Mouse (Mus musculus): ENCODE data around the gene Tsen54. TPM values are rescaled to one million over a fixed set of nuclear protein-coding genes. Genes with fewer than 3 reads are reported as not detected.
A peak's percentile ranks its signal among the peaks of the same experiment; 100 is the strongest.

Tsen54 gene
- polyA plus RNA-seq, 1 experiment from 2014 or later = 24.2 TPM

- H3K4me3 ChIP-seq (ENCODE audit: control insufficient read depth in 1 of 2, insufficient read depth in 1 of 2, low read depth in 1 of 2, low read length in 2 of 2) = no peak overlapping the region
- WGBS = 54% methylated on average over 3 of the region's 3 CpGs
- 0 out of 2 replicates have a peak, but pooled peaks cover 3% of the 10 kb centered on the region for H3K36me3 ChIP-seq (ENCODE audit: control insufficient read depth, insufficient read depth, low read length)
- no peak for ATAC-seq (ENCODE audit: insufficient number of reproducible peaks, insufficient read depth, low FRiP score, low read depth)
- no peak overlapping the region for H3K4me2 ChIP-seq (ENCODE audit: low read length)
- H3K9ac ChIP-seq (ENCODE audit: low read length) = peak overlapping the region; percentile 42; the same call in 1 of the 2 replicates
- H3K27ac ChIP-seq (replicated peaks in 1 of 2; ENCODE audit: control insufficient read depth in 1 of 2, insufficient read depth in 1 of 2, low read depth in 2 of 2, low read length in 2 of 2) = peak overlapping the region; percentile 6 to 39; a peak in 2 of 4 replicates
- H3K9me3 ChIP-seq (ENCODE audit: control insufficient read depth, low read length) = no peaks in the 10 kb centered on the region
- no peaks in the 10 kb centered on the region for H3K27me3 ChIP-seq (ENCODE audit: control insufficient read depth, insufficient read depth, low read length)
- H3K4me1 ChIP-seq (ENCODE audit: control insufficient read depth in 2 of 2, insufficient read depth in 2 of 2, low read length in 2 of 2) = peaks cover 56 to 69% of the 10 kb centered on the region in 2 experiments
These were observed 25.2 kb downstream of the Tsen54 start for GRCm38 (mm10) chr11:115839732-115840131.

- H3K27me3 ChIP-seq (ENCODE audit: control insufficient read depth, insufficient read depth, low read length) = no peaks in the 10 kb centered on the region
- H3K4me1 ChIP-seq (ENCODE audit: control insufficient read depth in 2 of 2, insufficient read depth in 2 of 2, low read length in 2 of 2) = peaks cover 56 to 69% of the 10 kb centered on the region in 2 experiments
- no peak for ATAC-seq (ENCODE audit: insufficient number of reproducible peaks, insufficient read depth, low FRiP score, low read depth)
These were observed 26.5 kb downstream of the Tsen54 start for GRCm38 (mm10) chr11:115841044-115841443.

DNA sequence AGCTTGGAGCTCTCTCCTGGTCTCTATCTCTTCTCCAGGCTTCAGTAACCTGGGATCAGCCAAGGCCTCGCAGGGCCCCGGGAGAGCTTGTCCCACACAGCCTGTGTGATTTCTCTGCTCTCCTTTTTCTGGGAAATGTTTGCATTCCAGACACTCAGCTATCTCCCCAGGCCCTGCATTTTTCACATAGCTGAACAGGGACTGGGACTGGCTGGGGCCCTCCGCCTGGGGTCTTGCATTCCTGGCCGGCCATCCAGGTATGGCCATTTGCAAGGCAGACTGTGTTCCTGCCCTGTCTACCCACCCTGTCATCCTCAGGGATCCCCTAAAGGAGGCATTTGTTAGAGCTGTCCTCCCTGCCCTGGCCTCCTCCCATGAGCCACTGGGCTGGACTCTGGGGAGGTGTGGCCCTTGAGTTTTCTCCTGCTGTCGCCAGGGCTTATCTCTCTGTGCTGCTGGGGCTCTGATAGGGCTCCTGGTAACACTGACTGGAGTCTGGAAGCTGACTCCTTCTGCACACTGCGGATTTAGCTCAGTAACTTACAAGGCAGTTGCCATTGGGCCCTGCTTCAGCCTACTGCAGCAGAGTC lies 27.5 kb downstream of the Tsen54 start:
- peaks cover 50 to 63% of the 10 kb centered on the region in 2 experiments for H3K4me1 ChIP-seq (ENCODE audit: control insufficient read depth in 2 of 2, insufficient read depth in 2 of 2, low read length in 2 of 2)
- WGBS = 0% methylated on average over 6 of the region's 6 CpGs
- H3K9me3 ChIP-seq (ENCODE audit: control insufficient read depth, low read length) = peaks cover 5% of the 10 kb centered on the region; the same call in 1 of the 2 replicates
- peak; percentile 75 for ATAC-seq (ENCODE audit: insufficient number of reproducible peaks, insufficient read depth, low FRiP score, low read depth)
- no peak overlapping the region for H3K4me3 ChIP-seq (ENCODE audit: control insufficient read depth in 1 of 2, insufficient read depth in 1 of 2, low read depth in 1 of 2, low read length in 2 of 2)
- no peaks in the 10 kb centered on the region for H3K27me3 ChIP-seq (ENCODE audit: control insufficient read depth, insufficient read depth, low read length)
- H3K27ac ChIP-seq (replicated peaks in 1 of 2; ENCODE audit: control insufficient read depth in 1 of 2, insufficient read depth in 1 of 2, low read depth in 2 of 2, low read length in 2 of 2) = peak overlapping the region; percentile 97 to 99
- H3K36me3 ChIP-seq (ENCODE audit: control insufficient read depth, insufficient read depth, low read length) = peaks cover 26% of the 10 kb centered on the region
- peak overlapping the region; percentile 54 for H3K9ac ChIP-seq (ENCODE audit: low read length)
- H3K4me2 ChIP-seq (ENCODE audit: low read length) = peak overlapping the region; percentile 45

More at GRCm38 (mm10) chr11:115841044-115841443, 26.5 kb downstream of the Tsen54 start:
- peaks cover 16% of the 10 kb centered on the region for H3K36me3 ChIP-seq (ENCODE audit: control insufficient read depth, insufficient read depth, low read length)
- 87% methylated on average over 6 of the region's 6 CpGs for WGBS
- peak overlapping the region; percentile 97 to 99 for H3K27ac ChIP-seq (replicated peaks in 1 of 2; ENCODE audit: control insufficient read depth in 1 of 2, insufficient read depth in 1 of 2, low read depth in 2 of 2, low read length in 2 of 2)
- H3K4me3 ChIP-seq (ENCODE audit: control insufficient read depth in 1 of 2, insufficient read depth in 1 of 2, low read depth in 1 of 2, low read length in 2 of 2) = no peak overlapping the region
- H3K4me2 ChIP-seq (ENCODE audit: low read length) = no peak overlapping the region
- no peak overlapping the region for H3K9ac ChIP-seq (ENCODE audit: low read length)
- H3K9me3 ChIP-seq (ENCODE audit: control insufficient read depth, low read length) = peaks cover 5% of the 10 kb centered on the region; the same call in 1 of the 2 replicates

DNA sequence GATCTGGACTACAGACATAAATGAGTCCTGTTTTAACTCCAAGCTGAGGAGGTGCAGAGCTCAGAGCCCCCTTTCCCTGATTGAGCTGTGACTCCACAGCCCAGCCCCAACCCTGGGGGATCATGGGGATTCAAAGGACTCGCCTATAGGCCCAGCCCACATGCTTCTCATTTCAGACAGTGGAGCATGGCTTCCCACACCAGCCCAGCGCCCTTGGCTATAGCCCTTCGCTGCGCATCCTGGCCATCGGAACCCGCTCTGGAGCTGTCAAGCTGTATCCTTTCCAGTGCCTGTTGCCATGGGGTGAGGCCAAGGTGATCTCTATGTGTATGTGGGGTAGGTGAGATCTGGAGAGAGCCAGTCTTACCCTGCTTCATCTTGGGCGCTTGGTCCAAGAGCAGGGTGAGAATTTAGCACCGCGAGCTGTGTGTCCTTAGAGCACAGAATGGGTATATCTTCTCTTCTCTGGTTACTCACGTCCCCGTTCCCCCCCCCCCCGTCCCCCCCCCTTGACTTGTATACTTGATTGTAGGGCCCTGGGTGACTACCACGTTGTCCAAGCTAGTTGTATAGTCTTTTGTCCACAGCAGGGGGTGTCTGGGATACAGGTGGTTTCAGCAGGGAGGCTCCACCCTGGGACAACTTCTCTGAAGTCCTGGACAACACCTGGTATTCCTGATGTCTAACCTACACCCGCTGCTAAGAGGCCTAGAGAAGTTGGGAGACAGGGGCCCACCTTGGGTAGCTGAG lies 28.8 kb downstream of the Tsen54 start:
- WGBS = 78% methylated on average over 12 of the region's 14 CpGs

DNA sequence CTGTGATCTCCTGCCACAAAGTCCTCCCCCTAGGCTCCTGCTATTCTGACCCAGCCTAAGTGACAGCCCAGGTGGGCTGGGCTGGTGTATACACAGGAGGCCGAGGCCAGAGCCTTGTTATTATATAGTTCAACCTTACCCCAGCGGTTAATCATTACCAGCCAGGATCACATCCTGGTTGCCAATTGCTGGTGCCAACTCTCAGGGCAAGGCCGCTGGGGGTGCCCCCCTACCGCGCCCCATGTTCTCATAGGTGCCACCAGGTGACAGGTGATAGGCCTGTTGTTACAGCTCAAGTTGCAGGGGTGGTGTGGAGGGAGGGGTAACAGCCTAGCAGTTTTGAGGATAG lies 29.3 kb downstream of the Tsen54 start:
- H3K27ac ChIP-seq (replicated peaks in 1 of 2; ENCODE audit: control insufficient read depth in 1 of 2, insufficient read depth in 1 of 2, low read depth in 2 of 2, low read length in 2 of 2) = peak overlapping the region in 1 of 2 experiments; percentile 97; a peak in 2 of 4 replicates
- WGBS = 87% methylated on average over 5 of the region's 5 CpGs
- H3K4me3 ChIP-seq (ENCODE audit: control insufficient read depth in 1 of 2, insufficient read depth in 1 of 2, low read depth in 1 of 2, low read length in 2 of 2) = no peak overlapping the region
- H3K4me1 ChIP-seq (ENCODE audit: control insufficient read depth in 2 of 2, insufficient read depth in 2 of 2, low read length in 2 of 2) = peaks cover 41 to 45% of the 10 kb centered on the region in 2 experiments
- no peak overlapping the region for H3K4me2 ChIP-seq (ENCODE audit: low read length)
- peaks cover 5% of the 10 kb centered on the region; the same call in 1 of the 2 replicates for H3K9me3 ChIP-seq (ENCODE audit: control insufficient read depth, low read length)
- no peaks in the 10 kb centered on the region for H3K27me3 ChIP-seq (ENCODE audit: control insufficient read depth, insufficient read depth, low read length)
- ATAC-seq (ENCODE audit: insufficient number of reproducible peaks, insufficient read depth, low FRiP score, low read depth) = no peak
- peaks cover 40% of the 10 kb centered on the region for H3K36me3 ChIP-seq (ENCODE audit: control insufficient read depth, insufficient read depth, low read length)
- H3K9ac ChIP-seq (ENCODE audit: low read length) = no peak overlapping the region

More for the DNA sequence above, 28.8 kb downstream of the Tsen54 start:
- peak overlapping the region; percentile 54; the same call in 1 of the 2 replicates for H3K9ac ChIP-seq (ENCODE audit: low read length)
- H3K27ac ChIP-seq (replicated peaks in 1 of 2; ENCODE audit: control insufficient read depth in 1 of 2, insufficient read depth in 1 of 2, low read depth in 2 of 2, low read length in 2 of 2) = peak overlapping the region; percentile 97 to 99
- peaks cover 5% of the 10 kb centered on the region; the same call in 1 of the 2 replicates for H3K9me3 ChIP-seq (ENCODE audit: control insufficient read depth, low read length)
- H3K4me3 ChIP-seq (ENCODE audit: control insufficient read depth in 1 of 2, insufficient read depth in 1 of 2, low read depth in 1 of 2, low read length in 2 of 2) = no peak overlapping the region
- peaks cover 46 to 51% of the 10 kb centered on the region in 2 experiments for H3K4me1 ChIP-seq (ENCODE audit: control insufficient read depth in 2 of 2, insufficient read depth in 2 of 2, low read length in 2 of 2)
- no peaks in the 10 kb centered on the region for H3K27me3 ChIP-seq (ENCODE audit: control insufficient read depth, insufficient read depth, low read length)
- ATAC-seq (ENCODE audit: insufficient number of reproducible peaks, insufficient read depth, low FRiP score, low read depth) = no peak
- H3K4me2 ChIP-seq (ENCODE audit: low read length) = peak overlapping the region; percentile 45; the same call in 1 of the 2 replicates
- H3K36me3 ChIP-seq (ENCODE audit: control insufficient read depth, insufficient read depth, low read length) = peaks cover 39% of the 10 kb centered on the region

- WGBS = 81% methylated on average over 8 of the region's 8 CpGs
- H3K4me3 ChIP-seq (ENCODE audit: control insufficient read depth in 1 of 2, insufficient read depth in 1 of 2, low read depth in 1 of 2, low read length in 2 of 2) = no peak overlapping the region
- 0 out of 4 replicates have a peak overlapping the region, but pooled peaks of 1 of the 2 experiments have one; percentile 24 for H3K27ac ChIP-seq (replicated peaks in 1 of 2; ENCODE audit: control insufficient read depth in 1 of 2, insufficient read depth in 1 of 2, low read depth in 2 of 2, low read length in 2 of 2)
- H3K9ac ChIP-seq (ENCODE audit: low read length) = no peak overlapping the region
- H3K27me3 ChIP-seq (ENCODE audit: control insufficient read depth, insufficient read depth, low read length) = no peaks in the 10 kb centered on the region
- H3K4me1 ChIP-seq (ENCODE audit: control insufficient read depth in 2 of 2, insufficient read depth in 2 of 2, low read length in 2 of 2) = peaks cover 38 to 41% of the 10 kb centered on the region in 2 experiments
- H3K36me3 ChIP-seq (ENCODE audit: control insufficient read depth, insufficient read depth, low read length) = peaks cover 44% of the 10 kb centered on the region
- peaks cover 5% of the 10 kb centered on the region; the same call in 1 of the 2 replicates for H3K9me3 ChIP-seq (ENCODE audit: control insufficient read depth, low read length)
- ATAC-seq (ENCODE audit: insufficient number of reproducible peaks, insufficient read depth, low FRiP score, low read depth) = no peak
- no peak overlapping the region for H3K4me2 ChIP-seq (ENCODE audit: low read length)
These were observed 29.7 kb downstream of the Tsen54 start for GRCm38 (mm10) chr11:115844240-115844639.

DNA sequence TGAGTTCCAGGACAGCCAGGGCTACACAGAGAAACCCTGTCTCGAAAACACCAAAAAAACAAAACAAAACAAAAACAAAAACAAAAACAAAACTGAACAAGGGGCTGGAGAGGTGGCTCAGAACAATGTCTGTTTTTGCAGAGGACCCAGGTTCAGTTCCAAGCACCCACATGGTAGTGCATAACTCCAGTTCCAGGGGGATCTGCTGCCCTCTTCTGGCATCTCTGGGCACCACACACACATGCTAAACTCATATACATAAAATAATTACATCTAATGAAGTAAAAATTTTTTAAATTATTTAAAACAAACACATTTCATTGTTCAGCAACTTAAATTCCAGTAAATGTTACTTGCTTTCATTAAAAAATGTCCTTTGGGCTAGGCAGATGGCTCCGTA lies 31.3 kb downstream of the Tsen54 start:
- H3K36me3 ChIP-seq (ENCODE audit: control insufficient read depth, insufficient read depth, low read length) = peaks cover 59% of the 10 kb centered on the region
- no peak for ATAC-seq (ENCODE audit: insufficient number of reproducible peaks, insufficient read depth, low FRiP score, low read depth)
- 97% methylated on average over 2 of the region's 2 CpGs for WGBS

More for the DNA sequence above, 31.3 kb downstream of the Tsen54 start:
- no peak overlapping the region for H3K9ac ChIP-seq (ENCODE audit: low read length)
- no peaks in the 10 kb centered on the region for H3K27me3 ChIP-seq (ENCODE audit: control insufficient read depth, insufficient read depth, low read length)
- H3K4me1 ChIP-seq (ENCODE audit: control insufficient read depth in 2 of 2, insufficient read depth in 2 of 2, low read length in 2 of 2) = peaks cover 28 to 30% of the 10 kb centered on the region in 2 experiments
- peaks cover 5% of the 10 kb centered on the region; the same call in 1 of the 2 replicates for H3K9me3 ChIP-seq (ENCODE audit: control insufficient read depth, low read length)
- H3K27ac ChIP-seq (replicated peaks in 1 of 2; ENCODE audit: control insufficient read depth in 1 of 2, insufficient read depth in 1 of 2, low read depth in 2 of 2, low read length in 2 of 2) = no peak overlapping the region
- H3K4me2 ChIP-seq (ENCODE audit: low read length) = no peak overlapping the region
- H3K4me3 ChIP-seq (ENCODE audit: control insufficient read depth in 1 of 2, insufficient read depth in 1 of 2, low read depth in 1 of 2, low read length in 2 of 2) = no peak overlapping the region

All from heart, embryonic 14.5 days (tissue).